Mouse (Mus musculus): ENCODE measurements around the gene Npas3. TPM values are rescaled to one million over a fixed set of nuclear protein-coding genes. Genes with fewer than 3 reads are reported as not detected.

Npas3 gene
- total RNA-seq, 2 experiments from 2014 or later: 0.22 TPM; not detected in 1

DNA sequence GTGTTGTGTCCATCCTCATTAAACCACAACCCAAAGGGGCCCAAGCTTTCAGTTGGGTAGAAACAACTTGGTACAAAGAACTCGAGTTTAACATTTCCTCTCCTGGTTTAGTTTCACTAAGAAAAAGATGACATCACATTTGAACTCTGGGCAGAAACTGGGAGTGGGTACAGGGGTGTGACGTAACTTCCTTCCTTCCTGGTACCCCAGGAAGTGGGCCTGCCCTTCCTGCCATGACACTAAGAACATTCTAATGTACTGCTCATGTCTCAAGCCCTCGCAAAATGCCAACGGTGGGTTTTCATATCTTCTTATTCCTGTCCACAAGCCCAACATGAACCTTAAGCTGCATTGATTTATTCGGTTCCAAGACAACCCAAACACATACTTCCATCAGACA, 715.1 kb downstream of the Npas3 start:
- no peak overlapping the region for H3K4me3 ChIP-seq
- intact Hi-C loops (cut with DNase I): no loop called here
- DNase-seq: no peak

DNA sequence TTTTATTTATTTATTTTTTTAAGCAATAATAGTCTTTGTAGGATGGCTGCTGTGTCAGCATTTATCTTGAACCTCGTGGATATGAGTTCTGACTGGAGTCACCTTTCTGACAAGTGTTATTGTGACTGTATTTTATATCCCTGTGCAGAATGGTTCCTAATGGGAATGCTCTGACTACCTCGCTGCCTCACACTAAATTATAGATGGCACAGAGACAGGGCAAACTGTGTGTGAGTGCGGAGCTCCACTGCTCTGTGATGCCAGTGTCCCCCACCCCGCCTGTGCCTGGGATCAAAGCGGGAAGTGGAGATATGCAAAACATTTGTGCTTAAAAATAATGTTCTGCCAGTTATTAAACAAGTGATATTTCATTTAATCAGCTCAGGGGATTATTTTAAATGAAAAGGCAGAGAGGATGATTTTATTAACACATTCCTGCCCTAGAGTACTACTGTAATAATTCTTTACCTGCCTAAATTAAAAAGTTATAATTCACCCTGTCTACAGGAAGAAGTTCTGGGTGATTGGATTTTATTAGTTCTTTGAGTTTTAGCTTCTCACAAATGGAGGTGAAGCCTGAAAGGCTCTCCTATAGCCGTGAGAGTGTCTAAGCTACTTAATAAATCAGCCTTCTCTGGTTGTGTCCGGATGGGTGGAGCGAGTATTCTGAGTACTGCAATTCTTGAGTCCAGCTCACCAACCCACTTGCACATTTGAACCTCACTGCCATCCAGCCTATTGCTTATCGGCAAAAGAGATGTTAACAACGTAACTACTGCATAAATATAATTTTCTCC, 721.1 kb downstream of the Npas3 start:
- Histone ChIP-seq H3K4me3 (no peak overlapping the region), H3K27ac (no peak overlapping the region)
- no peak for TF ChIP-seq CTCF (IDR thresholded peaks at IDR 0.05)
- intact Hi-C loops (cut with DNase I): no loop called here
- no peak for DNase-seq

More for the DNA sequence above, 715.1 kb downstream of the Npas3 start:
- no peak for TF ChIP-seq CTCF (IDR thresholded peaks at IDR 0.05)
- no peak overlapping the region for H3K27ac ChIP-seq

DNA sequence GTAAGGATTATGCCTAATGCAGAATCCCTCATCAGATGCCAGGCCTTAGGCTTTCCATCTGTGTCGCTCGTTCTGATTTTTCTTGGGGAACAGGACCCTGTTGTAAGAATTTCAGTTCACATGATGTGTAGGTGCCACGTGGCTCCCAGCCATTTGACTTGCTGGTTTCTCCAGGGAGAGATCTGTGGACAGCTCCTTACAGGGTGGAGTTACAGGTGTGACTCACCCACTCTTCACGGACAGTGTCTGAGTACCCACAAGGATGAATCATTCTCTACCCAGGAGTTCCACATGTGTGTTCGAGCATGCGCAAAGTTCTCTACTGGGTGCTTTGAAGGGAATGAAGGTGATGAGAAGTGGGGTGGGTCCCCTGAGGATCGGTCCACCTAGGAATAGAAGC, 722.2 kb downstream of the Npas3 start:
- no peak overlapping the region for H3K4me3 ChIP-seq
- intact Hi-C loops (cut with DNase I): no loop called here
- H3K27ac ChIP-seq: no peak overlapping the region
- DNase-seq: no peak
- no peak for TF ChIP-seq CTCF (IDR thresholded peaks at IDR 0.05)

DNA sequence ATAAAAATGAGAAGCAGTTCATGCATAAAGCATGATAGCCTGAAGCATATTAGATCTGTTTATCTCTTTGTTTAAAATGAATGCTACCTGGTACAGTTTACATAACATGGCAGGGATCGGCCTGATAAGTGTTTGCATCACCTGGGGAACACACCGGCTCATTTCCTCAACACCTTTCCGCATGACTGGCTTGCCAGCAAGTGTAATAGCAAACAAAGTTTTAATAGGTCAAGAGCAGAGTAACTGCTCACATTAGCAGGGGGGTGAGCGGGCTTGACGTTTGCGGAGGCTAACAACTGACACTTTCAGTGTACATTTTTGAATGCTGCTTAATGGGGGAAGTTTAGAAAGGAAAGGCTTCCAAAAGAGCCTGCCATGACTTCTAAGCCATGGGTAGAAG, 724.9 kb downstream of the Npas3 start:
- intact Hi-C loops (cut with DNase I): no loop called here
- DNase-seq: no peak
- H3K27ac ChIP-seq: no peak overlapping the region
- TF ChIP-seq CTCF (IDR thresholded peaks at IDR 0.05): no peak
- H3K4me3 ChIP-seq: no peak overlapping the region

- Histone ChIP-seq H3K27ac (no peak overlapping the region), H3K4me3 (no peak overlapping the region)
- intact Hi-C loops (cut with DNase I): no loop called here
- no peak for DNase-seq
- no peak for TF ChIP-seq CTCF (IDR thresholded peaks at IDR 0.05)
These were observed 733.4 kb downstream of the Npas3 start for GRCm38 (mm10) chr12:53981575-53982507.

DNA sequence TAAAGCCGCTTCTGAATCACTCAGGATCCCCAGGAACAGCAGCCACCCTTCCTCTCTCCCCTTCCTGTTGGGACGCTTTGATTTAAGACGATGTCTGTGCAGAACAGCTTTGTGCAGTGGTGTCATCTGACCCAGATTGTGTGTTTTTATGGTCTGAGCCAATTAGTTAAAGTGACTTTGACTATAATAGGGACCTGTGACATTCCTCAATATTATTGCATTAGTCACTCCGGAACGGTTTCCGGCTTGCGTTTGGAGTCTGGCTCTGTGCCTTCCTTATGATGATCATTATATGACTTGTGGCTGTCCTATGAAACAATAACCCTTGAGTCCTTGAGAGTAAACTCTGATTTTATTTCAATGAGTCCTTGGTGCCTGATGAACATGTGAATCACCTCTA, 735.5 kb downstream of the Npas3 start:
- Histone ChIP-seq H3K27ac (no peak overlapping the region), H3K4me3 (no peak overlapping the region)
- no peak for TF ChIP-seq CTCF (IDR thresholded peaks at IDR 0.05)
- DNase-seq: no peak
- intact Hi-C loops (cut with DNase I): no loop called here

- no peak for DNase-seq
- H3K4me3 ChIP-seq: no peak overlapping the region
- TF ChIP-seq CTCF (IDR thresholded peaks at IDR 0.05): no peak
- intact Hi-C loops (cut with DNase I): no loop called here
- H3K27ac ChIP-seq: no peak overlapping the region
These were observed 737.7 kb downstream of the Npas3 start for GRCm38 (mm10) chr12:53985851-53986842.

DNA sequence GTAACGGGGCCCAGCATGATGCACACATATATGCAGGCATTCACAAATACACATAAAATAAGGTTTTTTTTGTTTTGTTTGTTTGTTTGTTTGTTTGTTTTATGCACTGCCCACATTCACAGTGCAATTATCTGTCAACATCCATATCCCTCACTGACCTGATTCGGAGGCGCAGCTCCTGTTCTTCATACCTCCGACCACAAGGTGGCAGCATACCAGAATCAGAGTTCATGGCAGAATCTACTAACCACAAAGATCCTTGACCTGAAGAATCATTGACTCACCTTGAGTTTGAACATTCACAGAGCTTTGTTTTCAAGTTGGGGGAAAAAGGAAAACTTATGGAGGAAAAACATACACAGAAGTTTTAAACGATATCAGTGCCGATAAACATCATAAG, 743.9 kb downstream of the Npas3 start:
- no peak for DNase-seq
- Histone ChIP-seq H3K4me3 (no peak overlapping the region), H3K27ac (no peak overlapping the region)
- peak; percentile 48 for TF ChIP-seq CTCF (IDR thresholded peaks at IDR 0.05)
- intact Hi-C loops (cut with DNase I): no loop called here

- DNase-seq: peak; percentile 22
- peak overlapping the region; percentile 26; the same call in 1 of the 2 replicates for H3K4me3 ChIP-seq
- TF ChIP-seq CTCF (IDR thresholded peaks at IDR 0.05): no peak
- intact Hi-C loops (cut with DNase I): no loop called here
- H3K27ac ChIP-seq: no peak overlapping the region
These were observed 747.2 kb downstream of the Npas3 start for GRCm38 (mm10) chr12:53995710-53996109.

DNA sequence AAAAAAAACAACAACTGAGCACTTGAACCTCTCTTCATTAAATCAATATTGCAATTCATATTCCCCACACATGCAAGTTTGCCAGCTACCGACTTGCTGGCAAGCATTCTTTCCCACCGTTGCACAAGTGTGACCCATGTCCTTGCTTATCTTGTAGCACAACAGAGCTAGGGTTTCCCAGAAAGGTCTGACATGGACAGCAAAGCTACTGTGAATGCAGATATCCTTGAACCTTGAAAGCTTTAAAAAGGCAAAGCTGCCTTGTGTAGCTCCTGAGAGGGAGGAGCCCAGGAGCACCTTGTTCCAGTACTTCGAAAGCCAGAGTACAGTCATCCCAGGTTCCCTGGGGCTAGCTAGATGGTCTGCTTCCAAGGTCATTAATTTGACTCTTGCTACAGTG, 748.7 kb downstream of the Npas3 start:
- intact Hi-C loops (cut with DNase I): no loop called here
- no peak for TF ChIP-seq CTCF (IDR thresholded peaks at IDR 0.05)
- Histone ChIP-seq H3K4me3 (no peak overlapping the region), H3K27ac (no peak overlapping the region)
- DNase-seq: no peak

DNA sequence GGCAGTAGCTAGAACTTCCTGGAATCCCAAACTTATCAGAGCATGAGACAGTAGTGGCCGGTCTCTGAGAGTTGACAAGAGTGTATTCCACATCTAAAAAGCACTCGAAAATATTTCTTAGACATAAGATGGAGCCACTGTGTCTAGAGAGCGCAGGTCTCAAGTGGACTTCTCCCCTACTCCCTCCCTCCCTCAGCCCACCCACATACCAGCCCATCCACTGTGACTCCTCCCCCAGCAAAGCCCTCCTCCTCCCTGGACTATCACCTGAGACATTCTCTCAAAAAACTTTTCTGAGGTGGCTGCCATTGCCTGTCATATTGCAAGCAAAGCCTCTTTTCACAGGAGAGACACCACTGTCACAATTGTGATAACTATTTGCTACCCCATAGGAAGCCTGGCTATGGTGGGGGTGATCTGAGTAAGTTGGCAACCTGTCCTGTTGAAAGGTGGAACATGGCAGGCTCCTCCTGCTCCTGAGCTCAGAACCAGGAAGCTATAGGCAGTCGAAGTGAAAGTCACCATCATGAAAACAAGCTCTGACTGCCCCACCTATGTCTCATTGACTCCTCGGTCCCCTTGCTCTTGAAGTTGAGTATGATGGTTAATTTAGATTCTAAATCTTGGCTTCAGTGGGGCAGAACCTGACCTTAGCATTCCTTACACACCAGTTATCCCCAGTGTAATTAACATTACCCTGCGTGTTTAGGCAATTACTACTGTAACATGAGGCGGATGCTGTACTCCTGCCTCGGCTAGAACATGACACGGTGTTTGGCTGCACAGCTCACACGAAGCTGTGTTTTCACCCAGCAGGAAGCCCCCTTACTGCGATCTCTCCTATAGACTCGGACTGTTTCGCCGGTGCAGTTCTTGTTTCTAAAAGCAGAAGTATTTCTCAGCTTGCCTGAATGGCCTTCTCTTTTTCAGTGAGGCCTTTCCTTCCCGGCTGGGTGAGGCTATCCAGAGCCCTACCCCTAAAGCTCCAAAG, 751.5 kb downstream of the Npas3 start:
- intact Hi-C loops (cut with DNase I): no loop called here

More for the DNA sequence above, 751.5 kb downstream of the Npas3 start:
- DNase-seq: no peak
- H3K27ac ChIP-seq: no peak overlapping the region
- TF ChIP-seq CTCF (IDR thresholded peaks at IDR 0.05): no peak
- no peak overlapping the region for H3K4me3 ChIP-seq
